Mouse (Mus musculus): Measurements from ENCODE around the gene Acsl6. TPM values are rescaled to one million over a fixed set of nuclear protein-coding genes. Genes with fewer than 3 reads are reported as not detected.

Acsl6 gene
- polyA plus RNA-seq, 1 experiment from 2014 or later: 0.28 TPM

GRCm38 (mm10) chr11:54354595-54355563 is 51.3 kb downstream of the Acsl6 start:
- Histone ChIP-seq H3K27me3 (ENCODE audit: control insufficient read depth, insufficient read depth, low read length) (no peaks in the 10 kb centered on the region), H3K9me3 (ENCODE audit: control insufficient read depth, low read length) (0 out of 2 replicates have a peak, but pooled peaks cover 2% of the 10 kb centered on the region), H3K4me3 (ENCODE audit: control insufficient read depth in 1 of 2, insufficient read depth in 1 of 2, low read depth in 1 of 2, low read length in 2 of 2) (no peak overlapping the region), H3K27ac (replicated peaks in 1 of 2; ENCODE audit: control insufficient read depth in 1 of 2, insufficient read depth in 1 of 2, low read depth in 2 of 2, low read length in 2 of 2) (no peak overlapping the region), H3K4me2 (ENCODE audit: low read length) (no peak overlapping the region), H3K36me3 (ENCODE audit: control insufficient read depth, insufficient read depth, low read length) (no peaks in the 10 kb centered on the region), H3K9ac (ENCODE audit: low read length) (no peak overlapping the region), H3K4me1 (ENCODE audit: control insufficient read depth in 2 of 2, insufficient read depth in 2 of 2, low read length in 2 of 2) (no peaks in the 10 kb centered on the region)
- 33% methylated on average over 15 of the region's 15 CpGs for WGBS
- ATAC-seq (ENCODE audit: insufficient number of reproducible peaks, insufficient read depth, low FRiP score, low read depth): no peak

GRCm38 (mm10) chr11:54355564-54355955 is 52.0 kb downstream of the Acsl6 start:
- Histone ChIP-seq H3K27ac (replicated peaks in 1 of 2; ENCODE audit: control insufficient read depth in 1 of 2, insufficient read depth in 1 of 2, low read depth in 2 of 2, low read length in 2 of 2) (no peak overlapping the region), H3K9ac (ENCODE audit: low read length) (no peak overlapping the region), H3K4me3 (ENCODE audit: control insufficient read depth in 1 of 2, insufficient read depth in 1 of 2, low read depth in 1 of 2, low read length in 2 of 2) (no peak overlapping the region), H3K4me2 (ENCODE audit: low read length) (no peak overlapping the region), H3K36me3 (ENCODE audit: control insufficient read depth, insufficient read depth, low read length) (no peaks in the 10 kb centered on the region), H3K4me1 (ENCODE audit: control insufficient read depth in 2 of 2, insufficient read depth in 2 of 2, low read length in 2 of 2) (no peaks in the 10 kb centered on the region), H3K9me3 (ENCODE audit: control insufficient read depth, low read length) (0 out of 2 replicates have a peak, but pooled peaks cover 2% of the 10 kb centered on the region), H3K27me3 (ENCODE audit: control insufficient read depth, insufficient read depth, low read length) (no peaks in the 10 kb centered on the region)
- ATAC-seq (ENCODE audit: insufficient number of reproducible peaks, insufficient read depth, low FRiP score, low read depth): no peak
- WGBS: 47% methylated on average over 7 of the region's 7 CpGs

GRCm38 (mm10) chr11:54356676-54357075 is 53.1 kb downstream of the Acsl6 start:
- 50% methylated on average over 4 of the region's 4 CpGs for WGBS
- Histone ChIP-seq H3K4me2 (ENCODE audit: low read length) (no peak overlapping the region), H3K4me1 (ENCODE audit: control insufficient read depth in 2 of 2, insufficient read depth in 2 of 2, low read length in 2 of 2) (no peaks in the 10 kb centered on the region), H3K9me3 (ENCODE audit: control insufficient read depth, low read length) (0 out of 2 replicates have a peak, but pooled peaks cover 2% of the 10 kb centered on the region), H3K4me3 (ENCODE audit: control insufficient read depth in 1 of 2, insufficient read depth in 1 of 2, low read depth in 1 of 2, low read length in 2 of 2) (no peak overlapping the region), H3K9ac (ENCODE audit: low read length) (no peak overlapping the region), H3K36me3 (ENCODE audit: control insufficient read depth, insufficient read depth, low read length) (no peaks in the 10 kb centered on the region), H3K27me3 (ENCODE audit: control insufficient read depth, insufficient read depth, low read length) (no peaks in the 10 kb centered on the region), H3K27ac (replicated peaks in 1 of 2; ENCODE audit: control insufficient read depth in 1 of 2, insufficient read depth in 1 of 2, low read depth in 2 of 2, low read length in 2 of 2) (no peak overlapping the region)
- no peak for ATAC-seq (ENCODE audit: insufficient number of reproducible peaks, insufficient read depth, low FRiP score, low read depth)

- no peaks in the 10 kb centered on the region for H3K27me3 ChIP-seq (ENCODE audit: control insufficient read depth, insufficient read depth, low read length)
- H3K9ac ChIP-seq (ENCODE audit: low read length): no peak overlapping the region
Observed at GRCm38 (mm10) chr11:54372553-54372952, 69.0 kb downstream of the Acsl6 start.

GRCm38 (mm10) chr11:54390386-54390785 is 86.8 kb downstream of the Acsl6 start:
- Histone ChIP-seq H3K27me3 (ENCODE audit: control insufficient read depth, insufficient read depth, low read length) (no peaks in the 10 kb centered on the region), H3K4me2 (ENCODE audit: low read length) (no peak overlapping the region), H3K36me3 (ENCODE audit: control insufficient read depth, insufficient read depth, low read length) (no peaks in the 10 kb centered on the region), H3K9ac (ENCODE audit: low read length) (no peak overlapping the region), H3K27ac (replicated peaks in 1 of 2; ENCODE audit: control insufficient read depth in 1 of 2, insufficient read depth in 1 of 2, low read depth in 2 of 2, low read length in 2 of 2) (no peak overlapping the region), H3K4me3 (ENCODE audit: control insufficient read depth in 1 of 2, insufficient read depth in 1 of 2, low read depth in 1 of 2, low read length in 2 of 2) (no peak overlapping the region), H3K9me3 (ENCODE audit: control insufficient read depth, low read length) (no peaks in the 10 kb centered on the region), H3K4me1 (ENCODE audit: control insufficient read depth in 2 of 2, insufficient read depth in 2 of 2, low read length in 2 of 2) (no peaks in the 10 kb centered on the region)
- WGBS: 67% methylated on average over 8 of the region's 8 CpGs
- ATAC-seq (ENCODE audit: insufficient number of reproducible peaks, insufficient read depth, low FRiP score, low read depth): no peak

More at GRCm38 (mm10) chr11:54372553-54372952, 69.0 kb downstream of the Acsl6 start:
- ATAC-seq (ENCODE audit: insufficient number of reproducible peaks, insufficient read depth, low FRiP score, low read depth): no peak
- Histone ChIP-seq H3K4me1 (ENCODE audit: control insufficient read depth in 2 of 2, insufficient read depth in 2 of 2, low read length in 2 of 2) (no peaks in the 10 kb centered on the region), H3K27ac (replicated peaks in 1 of 2; ENCODE audit: control insufficient read depth in 1 of 2, insufficient read depth in 1 of 2, low read depth in 2 of 2, low read length in 2 of 2) (no peak overlapping the region), H3K36me3 (ENCODE audit: control insufficient read depth, insufficient read depth, low read length) (no peaks in the 10 kb centered on the region), H3K9me3 (ENCODE audit: control insufficient read depth, low read length) (no peaks in the 10 kb centered on the region), H3K4me3 (ENCODE audit: control insufficient read depth in 1 of 2, insufficient read depth in 1 of 2, low read depth in 1 of 2, low read length in 2 of 2) (no peak overlapping the region), H3K4me2 (ENCODE audit: low read length) (no peak overlapping the region)

GRCm38 (mm10) chr11:54391326-54391725 is 87.7 kb downstream of the Acsl6 start:
- Histone ChIP-seq H3K9ac (ENCODE audit: low read length) (no peak overlapping the region), H3K4me1 (ENCODE audit: control insufficient read depth in 2 of 2, insufficient read depth in 2 of 2, low read length in 2 of 2) (no peaks in the 10 kb centered on the region), H3K36me3 (ENCODE audit: control insufficient read depth, insufficient read depth, low read length) (no peaks in the 10 kb centered on the region), H3K4me2 (ENCODE audit: low read length) (no peak overlapping the region), H3K9me3 (ENCODE audit: control insufficient read depth, low read length) (no peaks in the 10 kb centered on the region), H3K27me3 (ENCODE audit: control insufficient read depth, insufficient read depth, low read length) (no peaks in the 10 kb centered on the region), H3K27ac (replicated peaks in 1 of 2; ENCODE audit: control insufficient read depth in 1 of 2, insufficient read depth in 1 of 2, low read depth in 2 of 2, low read length in 2 of 2) (no peak overlapping the region), H3K4me3 (ENCODE audit: control insufficient read depth in 1 of 2, insufficient read depth in 1 of 2, low read depth in 1 of 2, low read length in 2 of 2) (no peak overlapping the region)
- WGBS: 78% methylated on average over 4 of the region's 4 CpGs
- ATAC-seq (ENCODE audit: insufficient number of reproducible peaks, insufficient read depth, low FRiP score, low read depth): no peak

GRCm38 (mm10) chr11:54396686-54397085 is 93.1 kb downstream of the Acsl6 start:
- no peak for ATAC-seq (ENCODE audit: insufficient number of reproducible peaks, insufficient read depth, low FRiP score, low read depth)

More at GRCm38 (mm10) chr11:54396686-54397085, 93.1 kb downstream of the Acsl6 start:
- H3K9me3 ChIP-seq (ENCODE audit: control insufficient read depth, low read length): no peaks in the 10 kb centered on the region
- no peak overlapping the region for H3K4me3 ChIP-seq (ENCODE audit: control insufficient read depth in 1 of 2, insufficient read depth in 1 of 2, low read depth in 1 of 2, low read length in 2 of 2)
- no peaks in the 10 kb centered on the region for H3K4me1 ChIP-seq (ENCODE audit: control insufficient read depth in 2 of 2, insufficient read depth in 2 of 2, low read length in 2 of 2)
- no peak overlapping the region for H3K9ac ChIP-seq (ENCODE audit: low read length)
- H3K27me3 ChIP-seq (ENCODE audit: control insufficient read depth, insufficient read depth, low read length): no peaks in the 10 kb centered on the region
- H3K27ac ChIP-seq (replicated peaks in 1 of 2; ENCODE audit: control insufficient read depth in 1 of 2, insufficient read depth in 1 of 2, low read depth in 2 of 2, low read length in 2 of 2): no peak overlapping the region
- WGBS: 46% methylated on average over 1 of the region's 1 CpGs
- no peaks in the 10 kb centered on the region for H3K36me3 ChIP-seq (ENCODE audit: control insufficient read depth, insufficient read depth, low read length)
- H3K4me2 ChIP-seq (ENCODE audit: low read length): no peak overlapping the region

Data from heart, embryonic 14.5 days (tissue).